Mouse (Mus musculus) midbrain, embryonic 16.5 days (tissue): ENCODE measurements at regions not wholly inside any gene's neighbourhood (a gene's known extent, or its start where the extent isn't known, plus 50 kb on each side); places are given as distances from the start of the nearest gene placed in this dataset.

ENCODE experiments used
- ATAC-seq: fragments of 200-750 bp; cut with Nextera tagmentation; 2 replicates; pipeline ENCODE4 v1.8.0; 2017; ENCODE audit warnings: moderate TSS enrichment
- H3K27ac ChIP-seq: fragments of 300-500 bp; sonication (generic); 2 replicates; pipeline ENCODE4 v1.5.1; 2014; ENCODE audit warnings: mild to moderate bottlenecking, low read length, mixed read lengths
- H3K27me3 ChIP-seq: fragments of 300-500 bp; sonication (generic); 2 replicates; pipeline ENCODE4 v1.6.1; 2014; ENCODE audit warnings: low read depth, low read length, mixed read lengths; ENCODE audit not compliant: control insufficient read depth, insufficient read depth
- H3K36me3 ChIP-seq: fragments of 300-500 bp; sonication (generic); 2 replicates; pipeline ENCODE4 v1.6.1; 2014; ENCODE audit warnings: mild to moderate bottlenecking, low read length, moderate library complexity, mixed read lengths; ENCODE audit not compliant: control insufficient read depth, insufficient read depth
- H3K4me1 ChIP-seq: fragments of 300-500 bp; sonication (generic); 2 replicates; pipeline ENCODE4 v1.6.1; 2014; ENCODE audit warnings: mild to moderate bottlenecking, low read length, mixed read lengths; ENCODE audit not compliant: control insufficient read depth, insufficient read depth
- H3K4me2 ChIP-seq: fragments of 300-500 bp; sonication (generic); 2 replicates; pipeline ENCODE4 v1.6.1; 2014; ENCODE audit warnings: mild to moderate bottlenecking, low read length, mixed read lengths
- H3K4me3 ChIP-seq: fragments of 300-500 bp; sonication (generic); 2 replicates; pipeline ENCODE4 v1.5.1; 2014; ENCODE audit warnings: low read depth, mild to moderate bottlenecking, low read length, moderate library complexity, mixed read lengths
- H3K9ac ChIP-seq: fragments of 300-500 bp; sonication (generic); 2 replicates; pipeline ENCODE4 v1.6.1; 2014; ENCODE audit warnings: low read depth, low read length, mixed read lengths
- H3K9me3 ChIP-seq: fragments of 300-500 bp; sonication (generic); replicated peaks from 2 replicates; pipeline ENCODE4 v1.6.1; 2014; ENCODE audit warnings: mild to moderate bottlenecking, low read length, mixed read lengths; ENCODE audit not compliant: control insufficient read depth, poor library complexity, severe bottlenecking
- WGBS: fragments of 180-500 bp; shearing (Covaris S2); extraction: QIAGEN DNeasy Blood & Tissue Kit; methylation state at CpG from one replicate; pipeline ENCODE4 v1.1.7; 2014; 5-methylcytosine and 5-hydroxymethylcytosine counted together

- 7% methylated on average over 3 of the region's 3 CpGs for WGBS
- H3K27ac ChIP-seq, result peak overlapping the region; percentile 59
- no peaks in the 10 kb centered on the region for H3K27me3 ChIP-seq
- H3K4me1 ChIP-seq, result peaks cover 3% of the 10 kb centered on the region; the same call in 1 of the 2 replicates
- H3K4me3 ChIP-seq, result peak overlapping the region; percentile 24
- ATAC-seq, result peak; percentile 95
- peak overlapping the region; percentile 39; the same call in 1 of the 2 replicates for H3K9ac ChIP-seq
- no peaks in the 10 kb centered on the region for H3K9me3 ChIP-seq
- H3K36me3 ChIP-seq, result no peaks in the 10 kb centered on the region
- H3K4me2 ChIP-seq, result peak overlapping the region; percentile 38
These were observed 75.5 kb upstream of the Stxbp5 start for GRCm38 (mm10) chr10:9976424-9976823.
